Mouse (Mus musculus) G1E-ER4 (cell line): ENCODE measurements around the gene Gmds. TPM values are rescaled to one million over a fixed set of nuclear protein-coding genes. Genes with fewer than 3 reads are reported as not detected.

Source experiments
- GATA1 ChIP-seq: IDR thresholded peaks from one replicate; pipeline ENCODE4 v1.8.0; 2012; ENCODE audit warnings: low read length, inconsistent platforms
- polyA plus RNA-seq: library from polyadenylated mRNA; stranded (reverse); fragments of >175 nt; gene quantifications from 2 replicates; pipeline ENCODE4 v1.2.3, GENCODE M21; 2012

Gmds gene
- polyA plus RNA-seq, 1 experiment: 56.1 TPM

- TF ChIP-seq GATA1: no peak
Measured at GRCm38 (mm10) chr13:31960514-31960913, 378.0 kb downstream of the Gmds start.

GRCm38 (mm10) chr13:31958346-31959335 is 379.9 kb downstream of the Gmds start:
- no peak for TF ChIP-seq GATA1

- no peak for TF ChIP-seq GATA1
Measured at GRCm38 (mm10) chr13:31956584-31956983, 382.0 kb downstream of the Gmds start.

- TF ChIP-seq GATA1: no peak
Measured at GRCm38 (mm10) chr13:31956112-31956511, 382.4 kb downstream of the Gmds start.

- no peak for TF ChIP-seq GATA1
Measured at GRCm38 (mm10) chr13:31955171-31955570, 383.4 kb downstream of the Gmds start.

- TF ChIP-seq GATA1: no peak
Measured at GRCm38 (mm10) chr13:31944676-31945210, 393.8 kb downstream of the Gmds start.

- TF ChIP-seq GATA1: no peak
Measured at GRCm38 (mm10) chr13:31943482-31944275, 394.9 kb downstream of the Gmds start.

- TF ChIP-seq GATA1: no peak
Measured at GRCm38 (mm10) chr13:31929299-31929698, 409.2 kb downstream of the Gmds start.

- TF ChIP-seq GATA1: no peak
Measured at GRCm38 (mm10) chr13:31926599-31926998, 411.9 kb downstream of the Gmds start.

GRCm38 (mm10) chr13:31924506-31924905 is 414.0 kb downstream of the Gmds start:
- TF ChIP-seq GATA1: peak; percentile 53

- TF ChIP-seq GATA1: no peak
Measured at GRCm38 (mm10) chr13:31919716-31920115, 418.8 kb downstream of the Gmds start.

GRCm38 (mm10) chr13:31917387-31917786 is 421.2 kb downstream of the Gmds start:
- TF ChIP-seq GATA1: no peak

- no peak for TF ChIP-seq GATA1
Measured at GRCm38 (mm10) chr13:31915748-31916147, 422.8 kb downstream of the Gmds start.

GRCm38 (mm10) chr13:31914901-31915587 is 423.5 kb downstream of the Gmds start:
- TF ChIP-seq GATA1: no peak

- TF ChIP-seq GATA1: no peak
Measured at GRCm38 (mm10) chr13:31911956-31912355, 426.6 kb downstream of the Gmds start.
